Mouse (Mus musculus) spleen, adult 2 months (tissue): ENCODE results near the gene Reln.

ENCODE experiments used
- CTCF ChIP-seq: fragments of 200-500 bp; IDR thresholded peaks from 2 replicates; pipeline ENCODE4 v1.5.1; 2011; ENCODE audit warnings: mild to moderate bottlenecking, inconsistent platforms; ENCODE audit not compliant: insufficient read depth, insufficient read length, insufficient replicate concordance; ENCODE audit errors: extremely low read depth
- POLR2A ChIP-seq: fragments of 200-500 bp; IDR thresholded peaks from 2 replicates; pipeline ENCODE4 v1.6.1; 2011; ENCODE audit warnings: low read depth, low read length, inconsistent platforms

DNA sequence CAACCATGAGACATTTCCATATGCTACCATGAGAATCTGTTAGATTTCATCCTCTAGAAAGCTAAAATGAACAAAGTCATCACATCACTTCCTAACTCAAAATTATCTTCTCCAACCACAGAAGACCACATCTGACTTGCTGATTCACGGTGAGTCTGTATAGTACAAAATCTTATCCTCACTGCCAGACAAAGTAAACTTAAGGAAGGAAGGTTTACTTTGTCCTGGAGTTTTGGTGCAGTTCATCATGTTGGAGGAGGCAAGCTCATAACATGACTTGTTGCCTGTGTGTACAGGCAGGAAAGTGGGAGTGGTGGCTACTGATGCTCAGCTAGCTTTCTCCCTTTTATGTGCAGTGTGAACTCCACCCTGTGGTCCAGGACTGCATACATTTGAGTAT is 26.7 kb downstream of the Reln start:
- TF ChIP-seq CTCF = no peak
- no peak for TF ChIP-seq POLR2A
